Mouse (Mus musculus) intestine, embryonic 14.5 days (tissue): ENCODE measurements around the gene Ptprn2. TPM values are rescaled to one million over a fixed set of nuclear protein-coding genes. Genes with fewer than 3 reads are reported as not detected.

Experiments used
- ATAC-seq: fragments of 200-750 bp; cut with Nextera tagmentation; replicated peaks from 2 replicates; pipeline ENCODE4 v1.8.0; 2017; ENCODE audit warnings: low read depth, moderate number of reproducible peaks, moderate TSS enrichment, moderate library complexity; ENCODE audit not compliant: low FRiP score, low TSS enrichment
- DNase-seq: peaks from one replicate; pipeline ENCODE4 v3.0.0-alpha.2; 2018; ENCODE audit warnings: low spot score
- H3K27ac ChIP-seq: fragments of 300-500 bp; sonication (generic); 2 replicates; pipeline ENCODE4 v1.5.1; 2014; ENCODE audit warnings: low read depth, mild to moderate bottlenecking, control low read depth
- H3K27me3 ChIP-seq: fragments of 300-500 bp; sonication (generic); replicated peaks from 2 replicates; pipeline ENCODE4 v1.6.1; 2014; ENCODE audit warnings: low read length, control low read depth; ENCODE audit not compliant: control insufficient read depth, insufficient read depth
- H3K36me3 ChIP-seq: fragments of 300-500 bp; sonication (generic); 2 replicates; pipeline ENCODE4 v1.6.1; 2014; ENCODE audit warnings: low read length, control low read depth; ENCODE audit not compliant: control insufficient read depth, insufficient read depth
- H3K4me1 ChIP-seq: fragments of 300-500 bp; sonication (generic); replicated peaks from 2 replicates; pipeline ENCODE4 v1.6.1; 2014; ENCODE audit warnings: low read length, control low read depth, mixed read lengths; ENCODE audit not compliant: control insufficient read depth, insufficient read depth
- H3K4me2 ChIP-seq: fragments of 300-500 bp; sonication (generic); 2 replicates; pipeline ENCODE4 v1.6.1; 2014; ENCODE audit warnings: low read length
- H3K4me3 ChIP-seq: fragments of 300-500 bp; sonication (generic); 2 replicates; pipeline ENCODE4 v1.5.1; 2014; ENCODE audit warnings: low read depth, low read length, control low read depth, mixed read lengths
- H3K9ac ChIP-seq: fragments of 300-500 bp; sonication (generic); 2 replicates; pipeline ENCODE4 v1.6.1; 2014; ENCODE audit warnings: mild to moderate bottlenecking, low read length
- H3K9me3 ChIP-seq: fragments of 300-500 bp; sonication (generic); 2 replicates; pipeline ENCODE4 v1.6.1; 2016; ENCODE audit warnings: low read length, control low read depth; ENCODE audit not compliant: control insufficient read depth
- WGBS: fragments of 180-500 bp; shearing (Covaris S2); extraction: QIAGEN DNeasy Blood & Tissue Kit; methylation state at CpG from one replicate; pipeline ENCODE4 v1.1.7; 2014; 5-methylcytosine and 5-hydroxymethylcytosine counted together
- polyA plus RNA-seq: library from polyadenylated mRNA; unstranded; fragments of >200 nt; fragmentation: Nextera tagmentation; extraction: Ambion mirVana; gene quantifications from 2 replicates; pipeline ENCODE4 v1.2.1, GENCODE M21; 2014

Gene Ptprn2
- polyA plus RNA-seq, 1 experiment from 2014 or later, result 2.0 TPM

DNA sequence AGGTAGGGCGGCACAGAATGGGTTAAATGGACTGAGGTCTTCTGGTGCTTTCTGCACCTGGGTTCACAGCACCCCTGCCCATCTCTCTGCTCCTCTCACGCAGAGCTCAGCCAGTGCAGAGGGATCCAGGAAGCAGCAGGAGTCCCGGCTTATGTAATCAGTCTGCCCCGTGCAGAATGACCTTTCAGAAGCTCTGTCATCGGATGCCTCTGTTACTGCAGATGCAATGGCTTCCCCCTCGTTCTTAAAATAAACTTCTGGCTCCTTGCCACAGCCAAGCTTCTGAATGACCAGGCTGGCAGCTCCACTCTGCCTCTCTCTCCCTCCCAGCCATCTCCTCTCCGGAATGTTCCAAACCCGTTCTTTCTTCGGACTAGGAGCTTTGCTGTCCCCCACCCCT, 714.6 kb downstream of the Ptprn2 start:
- Histone ChIP-seq H3K36me3 (no peaks in the 10 kb centered on the region), H3K4me1 (peaks cover 6% of the 10 kb centered on the region; the same call in 1 of the 2 replicates), H3K4me3 (no peak overlapping the region), H3K9me3 (no peaks in the 10 kb centered on the region), H3K27me3 (no peaks in the 10 kb centered on the region), H3K27ac (no peak overlapping the region), H3K9ac (no peak overlapping the region), H3K4me2 (no peak overlapping the region)
- DNase-seq (peak; percentile 53), ATAC-seq (peak; percentile 79)
- WGBS, result 11% methylated on average over 9 of the region's 9 CpGs

DNA sequence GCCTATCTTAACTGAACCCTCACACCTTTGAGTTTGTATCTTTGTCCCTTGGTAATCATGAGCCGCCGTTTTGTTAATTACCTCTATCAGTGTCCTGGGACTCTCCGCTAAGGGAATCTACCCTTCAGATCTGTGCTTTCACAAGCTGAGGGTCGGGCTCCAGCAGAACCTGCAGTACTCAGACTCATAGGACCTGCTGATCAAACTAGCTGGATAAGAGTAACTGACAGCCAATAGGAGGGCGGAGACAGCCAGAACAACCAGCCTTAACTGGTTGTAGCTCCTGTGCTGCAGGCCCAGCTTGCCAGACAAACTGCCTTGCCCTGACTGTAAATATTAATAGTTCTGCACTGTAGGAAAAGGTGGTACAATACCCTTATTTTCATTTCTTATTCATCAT, 715.1 kb downstream of the Ptprn2 start:
- ATAC-seq, result peak; percentile 49
- Histone ChIP-seq H3K4me1 (peaks cover 6% of the 10 kb centered on the region; the same call in 1 of the 2 replicates), H3K36me3 (no peaks in the 10 kb centered on the region), H3K27me3 (no peaks in the 10 kb centered on the region), H3K4me2 (no peak overlapping the region), H3K9ac (no peak overlapping the region), H3K9me3 (no peaks in the 10 kb centered on the region), H3K4me3 (no peak overlapping the region), H3K27ac (no peak overlapping the region)
- DNase-seq, result no peak
- 45% methylated on average over 5 of the region's 5 CpGs for WGBS

GRCm38 (mm10) chr12:117203506-117203905, 718.0 kb downstream of the Ptprn2 start:
- no peak overlapping the region for H3K9ac ChIP-seq
- 66% methylated on average over 7 of the region's 7 CpGs for WGBS
- no peak overlapping the region for H3K4me2 ChIP-seq
- no peak overlapping the region for H3K27ac ChIP-seq
- H3K4me1 ChIP-seq, result peaks cover 6% of the 10 kb centered on the region; the same call in 1 of the 2 replicates
- no peaks in the 10 kb centered on the region for H3K27me3 ChIP-seq
- no peak for ATAC-seq
- H3K9me3 ChIP-seq, result no peaks in the 10 kb centered on the region
- no peak overlapping the region for H3K4me3 ChIP-seq
- H3K36me3 ChIP-seq, result no peaks in the 10 kb centered on the region
- no peak for DNase-seq

- H3K4me1 ChIP-seq, result peaks cover 6% of the 10 kb centered on the region; the same call in 1 of the 2 replicates
- H3K27me3 ChIP-seq, result no peaks in the 10 kb centered on the region
- H3K4me3 ChIP-seq, result no peak overlapping the region
- no peaks in the 10 kb centered on the region for H3K9me3 ChIP-seq
- H3K9ac ChIP-seq, result no peak overlapping the region
- H3K27ac ChIP-seq, result no peak overlapping the region
- no peak overlapping the region for H3K4me2 ChIP-seq
- ATAC-seq (no peak), DNase-seq (no peak)
- H3K36me3 ChIP-seq, result no peaks in the 10 kb centered on the region
Measured at GRCm38 (mm10) chr12:117204905-117205304, 719.4 kb downstream of the Ptprn2 start.

GRCm38 (mm10) chr12:117207421-117208120, 722.1 kb downstream of the Ptprn2 start:
- Histone ChIP-seq H3K9me3 (no peaks in the 10 kb centered on the region), H3K27ac (no peak overlapping the region), H3K9ac (no peak overlapping the region), H3K36me3 (no peaks in the 10 kb centered on the region), H3K4me1 (no peaks in the 10 kb centered on the region), H3K27me3 (no peaks in the 10 kb centered on the region), H3K4me3 (no peak overlapping the region), H3K4me2 (no peak overlapping the region)
- WGBS, result 40% methylated on average over 4 of the region's 4 CpGs
- no peak for ATAC-seq
- DNase-seq, result no peak

DNA sequence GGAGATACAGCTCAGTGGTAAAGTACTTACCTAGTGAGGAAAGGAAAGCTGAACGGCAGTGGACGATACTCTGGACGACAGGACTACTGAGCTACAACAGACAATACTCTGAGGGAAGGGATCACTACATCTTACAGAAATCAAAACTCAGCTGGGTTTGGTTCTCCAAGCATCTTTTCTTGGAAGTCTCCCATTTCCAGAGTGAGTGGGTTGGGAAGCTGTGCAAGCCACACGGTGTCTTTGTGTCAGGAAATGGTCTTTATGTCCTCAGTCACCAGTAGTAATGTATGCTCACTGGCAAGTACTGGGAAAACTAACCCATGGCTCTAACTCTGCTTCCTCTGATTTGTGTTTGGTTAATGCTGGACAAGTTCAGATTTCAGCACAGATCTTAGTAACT, 724.9 kb downstream of the Ptprn2 start:
- ATAC-seq, result no peak
- 92% methylated on average over 4 of the region's 4 CpGs for WGBS

DNA sequence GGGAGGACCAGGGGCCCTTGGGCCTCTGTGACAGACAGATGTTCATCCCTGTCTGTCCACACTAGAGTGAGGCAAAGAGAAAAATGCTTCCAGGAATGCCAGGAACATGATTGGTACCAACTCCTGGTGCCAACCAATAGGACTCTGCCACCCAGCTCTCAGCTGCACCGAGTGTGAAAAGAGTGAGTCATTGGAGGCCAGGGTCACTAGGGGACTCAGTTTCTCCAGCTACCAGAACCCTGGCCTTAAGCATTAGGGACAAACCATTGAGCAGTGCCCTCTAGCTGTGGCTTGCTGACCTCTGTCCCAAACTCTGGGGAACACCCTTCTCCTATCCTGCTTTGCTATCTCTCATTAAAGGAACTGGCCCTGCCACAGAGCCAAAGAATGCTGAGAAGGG, 728.0 kb downstream of the Ptprn2 start:
- Histone ChIP-seq H3K4me1 (no peaks in the 10 kb centered on the region), H3K4me3 (no peak overlapping the region)
- WGBS, result 55% methylated on average over 1 of the region's 1 CpGs

More for the DNA sequence above, 724.9 kb downstream of the Ptprn2 start:
- no peak overlapping the region for H3K4me3 ChIP-seq
- no peaks in the 10 kb centered on the region for H3K36me3 ChIP-seq
- no peaks in the 10 kb centered on the region for H3K4me1 ChIP-seq
- H3K27me3 ChIP-seq, result no peaks in the 10 kb centered on the region
- no peak overlapping the region for H3K4me2 ChIP-seq
- DNase-seq, result no peak
- no peak overlapping the region for H3K9ac ChIP-seq
- H3K27ac ChIP-seq, result no peak overlapping the region
- no peaks in the 10 kb centered on the region for H3K9me3 ChIP-seq

GRCm38 (mm10) chr12:117214272-117214671, 728.8 kb downstream of the Ptprn2 start:
- no peaks in the 10 kb centered on the region for H3K9me3 ChIP-seq
- H3K4me1 ChIP-seq, result no peaks in the 10 kb centered on the region
- H3K9ac ChIP-seq, result no peak overlapping the region
- 83% methylated on average over 4 of the region's 4 CpGs for WGBS
- H3K27me3 ChIP-seq, result no peaks in the 10 kb centered on the region
- no peaks in the 10 kb centered on the region for H3K36me3 ChIP-seq
- DNase-seq (no peak), ATAC-seq (no peak)
- no peak overlapping the region for H3K4me3 ChIP-seq
- H3K27ac ChIP-seq, result no peak overlapping the region
- H3K4me2 ChIP-seq, result no peak overlapping the region

More for the DNA sequence above, 728.0 kb downstream of the Ptprn2 start:
- Histone ChIP-seq H3K9ac (no peak overlapping the region), H3K4me2 (no peak overlapping the region), H3K36me3 (no peaks in the 10 kb centered on the region), H3K9me3 (no peaks in the 10 kb centered on the region), H3K27ac (no peak overlapping the region), H3K27me3 (no peaks in the 10 kb centered on the region)
- ATAC-seq, result no peak
- no peak for DNase-seq

- Histone ChIP-seq H3K9me3 (no peaks in the 10 kb centered on the region), H3K27ac (no peak overlapping the region), H3K9ac (no peak overlapping the region), H3K4me1 (no peaks in the 10 kb centered on the region), H3K4me3 (no peak overlapping the region), H3K4me2 (no peak overlapping the region), H3K27me3 (no peaks in the 10 kb centered on the region), H3K36me3 (no peaks in the 10 kb centered on the region)
- WGBS, result 83% methylated on average over 5 of the region's 5 CpGs
- ATAC-seq (no peak), DNase-seq (no peak)
Measured at GRCm38 (mm10) chr12:117214919-117215318, 729.4 kb downstream of the Ptprn2 start.
